Mouse (Mus musculus) C2C12 (cell line): ENCODE results near the gene Cdhr5.

Experiments
- CTCF ChIP-seq: IDR thresholded peaks from one replicate; pipeline ENCODE4 v1.5.1; 2011; ENCODE audit not compliant: control insufficient read depth, insufficient read depth, insufficient read length
- MAX ChIP-seq: IDR thresholded peaks from one replicate; pipeline ENCODE4 v1.6.1; 2011; ENCODE audit warnings: mild to moderate bottlenecking, control low read depth
- MYOD1 ChIP-seq: IDR thresholded peaks from one replicate; pipeline ENCODE4 v1.6.1; 2011; ENCODE audit warnings: low read depth; ENCODE audit not compliant: control insufficient read depth, insufficient read length
- USF1 ChIP-seq: IDR thresholded peaks from one replicate; pipeline ENCODE4 v1.6.1; 2011; ENCODE audit warnings: low read depth, mild to moderate bottlenecking, control low read depth, moderate library complexity

DNA sequence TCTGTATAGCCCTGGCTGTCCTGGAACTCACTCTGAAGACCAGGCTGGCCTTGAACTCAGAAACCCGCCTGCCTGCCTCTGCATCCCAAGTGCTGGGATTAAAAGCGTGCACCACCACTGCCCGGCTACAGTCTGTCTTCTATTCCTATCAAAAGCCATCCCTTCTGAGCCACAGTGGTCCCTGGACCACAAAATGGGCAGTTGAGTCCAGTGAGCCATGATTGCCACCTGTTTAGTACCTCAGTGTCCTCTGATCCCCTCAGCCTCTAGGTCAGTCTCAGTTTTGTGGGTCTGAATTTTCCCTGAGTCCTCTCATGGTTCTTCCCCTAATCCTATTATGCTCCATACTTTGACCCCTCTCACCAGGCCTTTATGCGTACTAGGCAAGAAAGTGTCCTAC lies 48.8 kb downstream of the Cdhr5 start:
- no peak for TF ChIP-seq CTCF
- no peak for TF ChIP-seq MAX
- no peak for TF ChIP-seq USF1
- no peak for TF ChIP-seq MYOD1
